In genomic region chr9:41108324-41109180, GRCm38 (mm10) we compare ENCODE assay signal across 8 mouse cellular contexts. TPM values are rescaled to one million over a fixed set of nuclear protein-coding genes. Genes with fewer than 3 reads are reported as not detected.
DNase-seq lines count a peak whose midpoint lies in the region; ATAC-seq and TF ChIP-seq lines count a peak whose summit lies in the region.

No protein-coding gene starts in this region.

- H3K27me3 ChIP-seq in lung, embryonic 14.5 days (ENCODE audit: insufficient read depth, low read length): no peaks in the 10 kb centered on the region
- H3K27me3 ChIP-seq in heart, postnatal 0 days (ENCODE audit: control insufficient read depth, insufficient read depth, low read length): no peaks in the 10 kb centered on the region
- no peaks in the 10 kb centered on the region for H3K27me3 ChIP-seq in neural tube, embryonic 12.5 days (replicated peaks)
- H3K27me3 ChIP-seq in intestine, embryonic 15.5 days (replicated peaks): no peaks in the 10 kb centered on the region

- DNase-seq in lung, embryonic 14.5 days: peak; percentile 88
- no peak for DNase-seq in lung, postnatal 25 days (ENCODE audit: low spot score)
- peak; percentile 87 for DNase-seq in heart, postnatal 0 days (ENCODE audit: low spot score)
- peak; percentile 57 to 58 for DNase-seq in layer of hippocampus, postnatal 10 days (ENCODE audit: low spot score in 2 of 2)
- no peak for DNase-seq in thymus, postnatal 4 days

- TF ChIP-seq CTCF in lung, embryonic 14.5 days (IDR thresholded peaks at IDR 0.05; ENCODE audit: low read depth): no peak
- no peak for TF ChIP-seq CTCF in heart, postnatal 0 days (IDR thresholded peaks at IDR 0.05; ENCODE audit: low read depth)

- H3K9ac ChIP-seq in lung, embryonic 14.5 days: no peak overlapping the region
- no peak overlapping the region for H3K9ac ChIP-seq in heart, postnatal 0 days (replicated peaks; ENCODE audit: low read depth, low read length)
- no peak overlapping the region for H3K9ac ChIP-seq in neural tube, embryonic 12.5 days
- no peak overlapping the region for H3K9ac ChIP-seq in intestine, embryonic 15.5 days

- TF ChIP-seq EP300 in heart, postnatal 0 days (IDR thresholded peaks at IDR 0.05; ENCODE audit: low read depth): peak; percentile 85

- H3K4me1 ChIP-seq in lung, embryonic 14.5 days (ENCODE audit: insufficient read depth): peaks cover 21% of the 10 kb centered on the region
- H3K4me1 ChIP-seq in heart, postnatal 0 days (ENCODE audit: control insufficient read depth, insufficient read depth): peaks cover 48% of the 10 kb centered on the region
- peaks cover 16% of the 10 kb centered on the region for H3K4me1 ChIP-seq in neural tube, embryonic 12.5 days
- H3K4me1 ChIP-seq in intestine, embryonic 15.5 days (replicated peaks): peaks cover 7% of the 10 kb centered on the region; the same call in 1 of the 2 replicates

- peak; percentile 80 for ATAC-seq in lung, embryonic 14.5 days (ENCODE audit: insufficient read depth)
- peak; percentile 65 for ATAC-seq in common myeloid progenitor, adult 5-6 weeks (replicated peaks; ENCODE audit: low read depth, poor library complexity, severe bottlenecking)
- peak; percentile 78 for ATAC-seq in heart, postnatal 0 days (ENCODE audit: insufficient read depth, low read depth)
- peak; percentile 71 for ATAC-seq in neural tube, embryonic 12.5 days (ENCODE audit: low FRiP score, low read depth)
- no peak for ATAC-seq in intestine, embryonic 15.5 days

- 23% methylated on average over 14 of the region's 14 CpGs for WGBS in lung, embryonic 14.5 days
- WGBS in heart, postnatal 0 days: 10% methylated on average over 14 of the region's 14 CpGs
- 35% methylated on average over 14 of the region's 14 CpGs for WGBS in neural tube, embryonic 12.5 days
- WGBS in intestine, embryonic 15.5 days: 45% methylated on average over 14 of the region's 14 CpGs

- peak overlapping the region; percentile 31; the same call in 1 of the 2 replicates for H3K27ac ChIP-seq in lung, embryonic 14.5 days (ENCODE audit: low read depth)
- peak overlapping the region; percentile 70 for H3K27ac ChIP-seq in heart, postnatal 0 days (ENCODE audit: low read depth)
- H3K27ac ChIP-seq in neural tube, embryonic 12.5 days: no peak overlapping the region
- H3K27ac ChIP-seq in intestine, embryonic 15.5 days: no peak overlapping the region

- no peak overlapping the region for H3K4me3 ChIP-seq in lung, embryonic 14.5 days (ENCODE audit: low read depth, low read length)
- no peak overlapping the region for H3K4me3 ChIP-seq in heart, postnatal 0 days (ENCODE audit: low read depth, low read length)
- no peak overlapping the region for H3K4me3 ChIP-seq in neural tube, embryonic 12.5 days
- no peak overlapping the region for H3K4me3 ChIP-seq in intestine, embryonic 15.5 days (replicated peaks)

- H3K9me3 ChIP-seq in lung, embryonic 14.5 days (ENCODE audit: low read depth, low read length): no peaks in the 10 kb centered on the region
- no peaks in the 10 kb centered on the region for H3K9me3 ChIP-seq in heart, postnatal 0 days (replicated peaks; ENCODE audit: control insufficient read depth, low read length)
- H3K9me3 ChIP-seq in neural tube, embryonic 12.5 days: no peaks in the 10 kb centered on the region
- no peaks in the 10 kb centered on the region for H3K9me3 ChIP-seq in intestine, embryonic 15.5 days

- no peaks in the 10 kb centered on the region for H3K36me3 ChIP-seq in lung, embryonic 14.5 days (ENCODE audit: insufficient read depth)
- no peaks in the 10 kb centered on the region for H3K36me3 ChIP-seq in heart, postnatal 0 days (replicated peaks; ENCODE audit: control insufficient read depth, insufficient read depth, low read length)
- no peaks in the 10 kb centered on the region for H3K36me3 ChIP-seq in neural tube, embryonic 12.5 days
- no peaks in the 10 kb centered on the region for H3K36me3 ChIP-seq in intestine, embryonic 15.5 days

- peak overlapping the region; percentile 25; the same call in 1 of the 2 replicates for H3K4me2 ChIP-seq in lung, embryonic 14.5 days
- peak overlapping the region; percentile 19 for H3K4me2 ChIP-seq in heart, postnatal 0 days (ENCODE audit: low read depth, low read length)
- 0 out of 2 replicates have a peak overlapping the region, but pooled peaks have one; percentile 20 for H3K4me2 ChIP-seq in neural tube, embryonic 12.5 days (replicated peaks)
- H3K4me2 ChIP-seq in intestine, embryonic 15.5 days (replicated peaks): no peak overlapping the region

RNA-seq across cellular contexts. Expression of gene Ubash3b, which starts 52.9 kb away (rescaled TPM):
- 6.2 and 8.0 TPM in 2 replicates for polyA plus RNA-seq in lung, embryonic 14.5 days (2014; fragmentation: Nextera tagmentation; extraction: Ambion mirVana)
- total RNA-seq in common myeloid progenitor, adult 5-6 weeks (2017): 6.3 and 9.1 TPM in 2 replicates
- total RNA-seq in heart, postnatal 0 days (2014; rRNA removed; ENCODE audit: low replicate concordance): 6.6 and 10.2 TPM in 2 replicates
- 3.6 and 4.0 TPM in 2 replicates for polyA plus RNA-seq in heart, postnatal 0 days (2015; fragmentation: Nextera tagmentation; extraction: Ambion mirVana)
- total RNA-seq in layer of hippocampus, postnatal 10 days (2021): 10 to 100 TPM; 30.7 to 32.6 TPM
- polyA plus RNA-seq in neural tube, embryonic 12.5 days (2016; fragmentation: Nextera tagmentation; extraction: Ambion mirVana): 17.4 and 24.1 TPM in 2 replicates
- polyA plus RNA-seq in intestine, embryonic 15.5 days (2015; fragmentation: Nextera tagmentation; extraction: Ambion mirVana): 3.8 and 4.6 TPM in 2 replicates

Comparison
In these comparisons a context has a peak if more than half of its experiments do, and no peak if none do; other contexts are left out.
1. DNase-seq: peak in lung, embryonic 14.5 days (single experiment), heart, postnatal 0 days (single experiment) and layer of hippocampus, postnatal 10 days (2 of 2); none in lung, postnatal 25 days (single experiment) and thymus, postnatal 4 days (single experiment).
2. H3K27ac ChIP-seq: peak in lung, embryonic 14.5 days (single experiment) and heart, postnatal 0 days (single experiment); none in neural tube, embryonic 12.5 days (single experiment) and intestine, embryonic 15.5 days (single experiment).